In genomic region chr14:62347103-62347502, GRCm38 (mm10) we compare ENCODE assay signal across 18 mouse cellular contexts. TPM values are rescaled to one million over a fixed set of nuclear protein-coding genes. Genes with fewer than 3 reads are reported as not detected.
DNase-seq lines count a peak whose midpoint lies in the region; ATAC-seq and TF ChIP-seq lines count a peak whose summit lies in the region.
"Had no signal": no experiment of that assay in that cellular context is flagged by ENCODE, and none has a peak within 500 bp of the region (broad histone marks: within the 10 kb centered on the region; RNA-seq: fewer than 3 reads in every experiment).

No protein-coding gene starts in this region.

- H3K9ac ChIP-seq in heart, adult 2 months (ENCODE audit: low read depth, low read length), result no peak overlapping the region
- H3K9ac ChIP-seq in kidney, embryonic 15.5 days, result no peak overlapping the region
- H3K9ac ChIP-seq: heart, embryonic 15.5 days; liver, embryonic 13.5 days had no signal

- ATAC-seq in megakaryocyte, adult 5-6 weeks (ENCODE audit: poor library complexity, severe bottlenecking), result peak; percentile 68
- ATAC-seq in kidney, embryonic 15.5 days (replicated peaks; ENCODE audit: low FRiP score), result no peak
- ATAC-seq: midbrain, embryonic 16.5 days; Patski had no signal

- no peak overlapping the region for H3K4me3 ChIP-seq in heart, adult 2 months
- H3K4me3 ChIP-seq in kidney, embryonic 15.5 days (replicated peaks), result no peak overlapping the region
- H3K4me3 ChIP-seq: heart, embryonic 15.5 days; liver, embryonic 13.5 days had no signal

- intact Hi-C loops in heart, adult 2 months (cut with DNase I), result no loop called here
- intact Hi-C loops in heart, postnatal 25 days (cut with DNase I), result no loop called here

- TF ChIP-seq EP300 in heart, adult 2 months (IDR thresholded peaks at IDR 0.05; ENCODE audit: insufficient read depth, low read depth, low read length), result no peak

- WGBS in heart, adult 2 months, result 63% methylated on average over 7 of the region's 7 CpGs
- WGBS in kidney, embryonic 15.5 days, result 84% methylated on average over 7 of the region's 7 CpGs

- no peaks in the 10 kb centered on the region for H3K36me3 ChIP-seq in heart, adult 2 months (ENCODE audit: control insufficient read depth, insufficient read depth, low read length)
- H3K36me3 ChIP-seq in kidney, embryonic 15.5 days, result peaks cover 16% of the 10 kb centered on the region

- H3K79me2 ChIP-seq in heart, adult 2 months (replicated peaks; ENCODE audit: control insufficient read depth, insufficient read depth, low read length), result no peaks in the 10 kb centered on the region

- no peak for TF ChIP-seq POLR2A in heart, adult 2 months (IDR thresholded peaks at IDR 0.05; ENCODE audit: insufficient read depth, low read depth, low read length)

- H3K9me3 ChIP-seq in kidney, embryonic 15.5 days (replicated peaks), result no peaks in the 10 kb centered on the region
- H3K9me3 ChIP-seq: heart, embryonic 15.5 days; liver, embryonic 13.5 days had no signal

- H3K4me2 ChIP-seq in kidney, embryonic 15.5 days, result no peak overlapping the region
- H3K4me2 ChIP-seq: heart, embryonic 15.5 days; liver, embryonic 13.5 days had no signal

- peak overlapping the region; percentile 42 for H3K27ac ChIP-seq in heart, adult 2 months
- H3K27ac ChIP-seq in kidney, embryonic 15.5 days, result no peak overlapping the region
- H3K27ac ChIP-seq: heart, embryonic 15.5 days; liver, embryonic 13.5 days had no signal

- no peaks in the 10 kb centered on the region for H3K27me3 ChIP-seq in heart, adult 2 months (ENCODE audit: control insufficient read depth, insufficient read depth, low read length)
- H3K27me3 ChIP-seq in kidney, embryonic 15.5 days, result no peaks in the 10 kb centered on the region
- H3K27me3 ChIP-seq: heart, embryonic 15.5 days; liver, embryonic 13.5 days; Patski had no signal

- DNase-seq in heart, adult 2 months, result peak in 1 of 2 experiments; percentile 21
- DNase-seq in heart, postnatal 25 days (ENCODE audit: low spot score), result no peak
- peak; percentile 17 for DNase-seq in lung, postnatal 36 days
- no peak for DNase-seq in lung, adult 18-20 months
- peak; percentile 16 for DNase-seq in adipocyte (ENCODE audit: low spot score)
- no peak for DNase-seq in adrenal gland, postnatal 4 days (ENCODE audit: low spot score in 2 of 2)
- DNase-seq: adrenal gland, postnatal 14 days; cerebellum, adult 11-12 months; kidney, adult 9 months; liver, embryonic 13.5 days; lung, postnatal 4 days; right cerebral cortex, postnatal 25 days; thymus, postnatal 4 days had no signal

- peaks cover 6% of the 10 kb centered on the region for H3K4me1 ChIP-seq in heart, adult 2 months (ENCODE audit: control insufficient read depth, insufficient read depth, low read length)
- H3K4me1 ChIP-seq in kidney, embryonic 15.5 days, result peaks cover 8% of the 10 kb centered on the region; the same call in 1 of the 2 replicates

- TF ChIP-seq CTCF in heart, adult 2 months (IDR thresholded peaks at IDR 0.05), result no peak

RNA-seq across cellular contexts. Expression of gene Dleu7, which starts 54.3 kb away (rescaled TPM):
- total RNA-seq in heart, adult 2 months (2021), result not detected
- 0.23 TPM in 1 of 2 replicates, not detected in the other for polyA plus RNA-seq in heart, adult 2 months (2012; rRNA removed)
- under 1 TPM in 1 of 2 experiments, not detected in 1; 0.20 TPM for total RNA-seq in heart, postnatal 25 days (2021)
- total RNA-seq in megakaryocyte, adult 5-6 weeks (2015), result 0.25 TPM in 1 of 2 replicates, not detected in the other
- total RNA-seq in megakaryocyte, adult 5-6 weeks (2017), result not detected in 2 replicates
- under 1 TPM; 0.31 to 0.53 TPM for total RNA-seq in adrenal gland, postnatal 4 days (2021)
- polyA plus RNA-seq in kidney, embryonic 15.5 days (2015; fragmentation: Nextera tagmentation; extraction: Ambion mirVana), result 4.2 and 4.8 TPM in 2 replicates
- total RNA-seq: adrenal gland, postnatal 14 days had no signal

RNA-seq across cellular contexts. Expression of gene Rnaseh2b, which starts 54.7 kb away (rescaled TPM):
- 1 to 10 TPM; 9.3 to 9.8 TPM for total RNA-seq in heart, adult 2 months (2021)
- polyA plus RNA-seq in heart, adult 2 months (2012; rRNA removed), result 3.3 and 5.0 TPM in 2 replicates
- 10 to 100 TPM in 1 of 2 experiments, 1 to 10 TPM in 1; 9.9 to 11.1 TPM for total RNA-seq in heart, postnatal 25 days (2021)
- total RNA-seq in megakaryocyte, adult 5-6 weeks (2015), result 96.0 and 106 TPM in 2 replicates
- 60.5 and 61.5 TPM in 2 replicates for total RNA-seq in megakaryocyte, adult 5-6 weeks (2017)
- total RNA-seq in adrenal gland, postnatal 4 days (2021), result 10 to 100 TPM; 35.2 to 36.6 TPM
- polyA plus RNA-seq in kidney, embryonic 15.5 days (2015; fragmentation: Nextera tagmentation; extraction: Ambion mirVana), result 53.6 and 56.5 TPM in 2 replicates

Comparison
In these comparisons a context has a peak if more than half of its experiments do, and no peak if none do; other contexts are left out.
1. DNase-seq: peak in lung, postnatal 36 days (single experiment) and adipocyte (single experiment); none in heart, postnatal 25 days (single experiment), lung, adult 18-20 months (0 of 2) and adrenal gland, postnatal 4 days (0 of 2).